Mouse (Mus musculus) heart, embryonic 15.5 days (tissue): ENCODE measurements at regions not wholly inside any gene's neighbourhood (a gene's known extent, or its start where the extent isn't known, plus 50 kb on each side); places are given as distances from the start of the nearest gene placed in this dataset.

Experiments used
- ATAC-seq: fragments of 200-750 bp; cut with Nextera tagmentation; replicated peaks from 2 replicates; pipeline ENCODE4 v1.8.0; 2017; ENCODE audit warnings: low read depth, moderate TSS enrichment; ENCODE audit not compliant: insufficient number of reproducible peaks, insufficient read depth, low FRiP score
- H3K27ac ChIP-seq: fragments of 300-500 bp; sonication (generic); 2 replicates; pipeline ENCODE4 v1.5.1; 2015; ENCODE audit warnings: mild to moderate bottlenecking, inconsistent platforms
- H3K27me3 ChIP-seq: fragments of 300-500 bp; sonication (generic); 2 replicates; pipeline ENCODE4 v1.6.1; 2015; ENCODE audit warnings: inconsistent platforms
- H3K36me3 ChIP-seq: fragments of 300-500 bp; sonication (generic); 2 replicates; pipeline ENCODE4 v1.6.1; 2015; ENCODE audit warnings: mild to moderate bottlenecking, inconsistent platforms
- H3K4me1 ChIP-seq: fragments of 300-500 bp; sonication (generic); replicated peaks from 2 replicates; pipeline ENCODE4 v1.6.1; 2015; ENCODE audit warnings: inconsistent platforms
- H3K4me2 ChIP-seq: fragments of 300-500 bp; sonication (generic); 2 replicates; pipeline ENCODE4 v1.6.1; 2015; ENCODE audit warnings: inconsistent platforms, mild to moderate bottlenecking, moderate library complexity
- H3K4me3 ChIP-seq: fragments of 300-500 bp; sonication (generic); 2 replicates; pipeline ENCODE4 v1.5.1; 2015; ENCODE audit warnings: mild to moderate bottlenecking, inconsistent platforms
- H3K9ac ChIP-seq: fragments of 300-500 bp; sonication (generic); 2 replicates; pipeline ENCODE4 v1.6.1; 2015; ENCODE audit warnings: mild to moderate bottlenecking, inconsistent platforms
- H3K9me3 ChIP-seq: fragments of 300-500 bp; sonication (generic); replicated peaks from 2 replicates; pipeline ENCODE4 v1.6.1; 2016; ENCODE audit warnings: inconsistent platforms
- WGBS: fragments of 180-500 bp; shearing (Covaris S2); methylation state at CpG from one replicate; pipeline ENCODE4 v1.1.7; 2015; ENCODE audit warnings: mixed read lengths; 5-methylcytosine and 5-hydroxymethylcytosine counted together

DNA sequence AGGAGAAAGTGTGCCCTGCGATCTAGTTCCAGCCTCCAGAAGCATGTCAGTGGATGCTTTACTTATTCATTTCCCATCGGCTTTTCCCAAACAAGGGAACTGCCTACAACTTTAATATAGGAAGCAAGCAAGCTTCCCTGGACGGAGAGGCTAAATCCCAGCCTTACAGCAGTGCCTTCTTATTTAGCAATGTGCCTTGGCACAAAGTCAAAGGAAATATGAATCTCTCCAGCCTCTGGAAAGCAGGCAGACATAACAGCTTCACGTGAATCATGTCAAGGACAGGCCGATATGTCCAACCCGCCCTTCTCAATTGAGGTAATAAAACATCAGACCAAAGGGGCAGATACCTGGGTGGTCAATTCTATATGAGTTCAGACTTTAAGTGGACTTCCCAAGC, 755.9 kb downstream of the Diaph3 start:
- no peaks in the 10 kb centered on the region for H3K4me1 ChIP-seq
- no peaks in the 10 kb centered on the region for H3K27me3 ChIP-seq
- WGBS, result 59% methylated on average over 6 of the region's 6 CpGs
- no peak overlapping the region for H3K27ac ChIP-seq
- no peaks in the 10 kb centered on the region for H3K36me3 ChIP-seq
- ATAC-seq, result no peak
- H3K4me2 ChIP-seq, result no peak overlapping the region
- H3K9me3 ChIP-seq, result no peaks in the 10 kb centered on the region
- H3K4me3 ChIP-seq, result no peak overlapping the region
- H3K9ac ChIP-seq, result no peak overlapping the region

DNA sequence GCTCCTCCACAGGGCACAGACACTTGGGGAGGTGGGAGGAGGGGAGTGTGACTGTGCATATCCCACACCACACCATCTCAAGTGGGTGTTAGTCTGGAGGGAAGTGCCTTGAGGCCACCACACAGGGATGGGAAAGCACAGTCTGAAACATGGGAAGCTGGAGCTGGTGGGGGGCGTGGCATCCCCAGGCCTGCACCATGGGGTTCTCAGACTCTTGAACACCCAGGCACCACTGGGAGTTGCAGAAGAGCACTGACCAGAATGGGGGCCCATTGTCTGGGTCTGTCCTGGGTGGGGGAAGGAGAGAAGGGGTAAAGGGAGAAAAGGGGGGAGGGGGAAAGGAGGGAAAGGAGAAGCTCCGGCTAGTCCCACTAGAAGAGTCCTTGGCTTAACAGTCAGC, 776.0 kb downstream of the Diaph3 start:
- 82% methylated on average over 2 of the region's 2 CpGs for WGBS

DNA sequence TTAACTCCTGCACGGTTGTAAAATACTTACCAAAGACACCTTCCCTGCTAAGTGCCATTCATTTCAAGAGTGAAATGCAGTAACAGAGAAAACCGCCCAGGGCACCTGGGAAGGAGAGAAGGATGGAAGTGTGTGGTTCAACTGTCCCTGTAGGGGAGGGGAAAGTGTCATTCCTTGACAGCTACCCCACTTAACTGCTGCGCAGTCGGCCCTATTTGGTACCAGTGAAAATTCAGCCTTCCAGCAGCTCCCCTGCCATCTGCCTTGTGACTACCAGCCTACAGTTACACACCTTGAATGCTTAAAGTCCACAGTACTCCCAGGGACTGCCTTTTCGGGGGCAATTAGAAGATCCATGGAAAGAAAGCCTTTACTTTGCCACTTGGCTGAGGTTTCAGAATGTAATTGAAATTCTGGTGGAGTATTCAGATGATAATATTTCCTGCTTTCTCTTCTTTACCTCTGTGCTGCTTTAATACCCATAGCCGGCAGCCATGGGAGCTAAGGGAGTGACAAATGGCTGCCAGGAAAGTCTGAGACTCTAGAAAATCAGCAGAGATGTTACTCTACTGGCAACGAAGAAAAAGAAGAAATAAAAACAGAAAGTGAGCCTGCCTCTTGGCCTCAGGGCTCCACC, 780.5 kb downstream of the Diaph3 start:
- 52% methylated on average over 7 of the region's 7 CpGs for WGBS
- Histone ChIP-seq H3K4me2 (no peak overlapping the region), H3K27ac (no peak overlapping the region), H3K4me1 (no peaks in the 10 kb centered on the region), H3K9me3 (no peaks in the 10 kb centered on the region), H3K27me3 (no peaks in the 10 kb centered on the region), H3K4me3 (no peak overlapping the region), H3K36me3 (no peaks in the 10 kb centered on the region), H3K9ac (no peak overlapping the region)
- no peak for ATAC-seq

More for the DNA sequence above, 776.0 kb downstream of the Diaph3 start:
- ATAC-seq, result no peak
- H3K36me3 ChIP-seq, result no peaks in the 10 kb centered on the region
- H3K27ac ChIP-seq, result no peak overlapping the region
- no peak overlapping the region for H3K9ac ChIP-seq
- H3K4me3 ChIP-seq, result no peak overlapping the region
- no peak overlapping the region for H3K4me2 ChIP-seq
- H3K4me1 ChIP-seq, result no peaks in the 10 kb centered on the region
- no peaks in the 10 kb centered on the region for H3K9me3 ChIP-seq
- H3K27me3 ChIP-seq, result no peaks in the 10 kb centered on the region

DNA sequence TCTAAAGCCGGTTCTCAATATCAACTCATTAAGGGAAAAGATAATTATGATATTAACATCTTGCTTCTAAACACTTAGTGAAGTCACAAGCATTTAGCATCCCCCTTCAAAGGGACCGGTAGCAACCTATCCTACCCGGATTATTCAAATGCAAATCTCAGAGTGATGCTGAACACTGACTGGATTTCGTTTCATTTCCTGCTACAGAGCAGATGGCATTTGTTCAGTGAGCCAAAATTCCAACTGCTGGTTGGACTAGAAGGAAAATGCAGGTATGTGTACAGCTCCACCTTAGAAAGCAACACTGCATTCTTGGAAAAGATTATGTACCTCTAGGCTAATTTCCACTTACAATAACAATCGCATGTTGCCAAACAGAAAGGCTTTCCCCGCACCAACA, 782.5 kb downstream of the Diaph3 start:
- no peak for ATAC-seq
- WGBS, result 82% methylated on average over 6 of the region's 6 CpGs

DNA sequence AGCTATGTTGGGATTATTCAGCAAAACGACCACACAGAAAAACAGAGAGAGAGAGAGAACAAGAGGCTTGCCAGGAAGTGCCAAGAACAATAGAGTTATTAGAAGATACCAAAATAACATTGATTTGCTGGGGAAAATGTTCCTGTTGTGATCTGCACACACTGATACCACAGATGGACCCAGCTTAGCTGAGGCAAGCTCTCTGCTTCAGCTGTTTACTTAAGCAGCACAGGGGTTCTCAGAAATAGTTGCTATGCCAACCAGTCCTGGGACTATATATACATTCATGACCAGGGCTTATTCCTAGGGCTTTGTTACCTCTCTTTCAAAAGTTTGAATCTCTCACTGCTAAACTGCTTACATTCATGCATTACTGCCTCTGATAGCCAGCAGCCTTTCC, 790.5 kb downstream of the Diaph3 start:
- H3K4me2 ChIP-seq, result no peak overlapping the region
- WGBS, result 39% methylated on average over 1 of the region's 1 CpGs
- H3K4me3 ChIP-seq, result no peak overlapping the region
- no peak overlapping the region for H3K9ac ChIP-seq
- no peak for ATAC-seq
- H3K9me3 ChIP-seq, result no peaks in the 10 kb centered on the region
- no peaks in the 10 kb centered on the region for H3K4me1 ChIP-seq
- H3K27me3 ChIP-seq, result no peaks in the 10 kb centered on the region
- H3K27ac ChIP-seq, result no peak overlapping the region
- H3K36me3 ChIP-seq, result no peaks in the 10 kb centered on the region

More for the DNA sequence above, 782.5 kb downstream of the Diaph3 start:
- Histone ChIP-seq H3K27me3 (no peaks in the 10 kb centered on the region), H3K36me3 (no peaks in the 10 kb centered on the region), H3K4me1 (no peaks in the 10 kb centered on the region), H3K4me2 (no peak overlapping the region), H3K27ac (no peak overlapping the region), H3K4me3 (no peak overlapping the region), H3K9ac (no peak overlapping the region), H3K9me3 (no peaks in the 10 kb centered on the region)

DNA sequence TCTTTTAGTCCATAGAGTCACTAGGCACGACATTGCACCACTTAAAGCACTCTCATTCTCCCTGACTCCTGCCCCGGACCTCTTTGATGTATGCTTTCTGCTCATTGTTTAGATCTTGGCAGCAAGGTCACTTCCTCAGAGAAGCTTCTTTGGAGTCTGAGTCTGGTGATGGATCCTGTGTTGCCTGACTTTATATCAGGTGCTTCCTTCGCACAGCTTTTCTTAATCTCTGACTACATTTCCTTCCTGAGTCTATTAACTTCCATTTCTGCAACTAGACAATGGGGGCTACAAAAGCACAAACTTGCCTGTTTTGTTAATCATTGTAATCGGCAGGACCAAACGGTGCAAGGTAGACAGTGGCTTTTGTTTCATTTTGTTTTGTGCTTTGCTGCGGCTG, 802.0 kb downstream of the Diaph3 start:
- H3K4me3 ChIP-seq, result no peak overlapping the region
- ATAC-seq, result peak; percentile 35; the same call in 1 of the 2 replicates
- H3K27ac ChIP-seq, result no peak overlapping the region
- H3K4me1 ChIP-seq, result no peaks in the 10 kb centered on the region
- no peak overlapping the region for H3K4me2 ChIP-seq
- 60% methylated on average over 6 of the region's 6 CpGs for WGBS
- H3K27me3 ChIP-seq, result no peaks in the 10 kb centered on the region
- no peaks in the 10 kb centered on the region for H3K9me3 ChIP-seq
- H3K36me3 ChIP-seq, result no peaks in the 10 kb centered on the region
- H3K9ac ChIP-seq, result no peak overlapping the region

DNA sequence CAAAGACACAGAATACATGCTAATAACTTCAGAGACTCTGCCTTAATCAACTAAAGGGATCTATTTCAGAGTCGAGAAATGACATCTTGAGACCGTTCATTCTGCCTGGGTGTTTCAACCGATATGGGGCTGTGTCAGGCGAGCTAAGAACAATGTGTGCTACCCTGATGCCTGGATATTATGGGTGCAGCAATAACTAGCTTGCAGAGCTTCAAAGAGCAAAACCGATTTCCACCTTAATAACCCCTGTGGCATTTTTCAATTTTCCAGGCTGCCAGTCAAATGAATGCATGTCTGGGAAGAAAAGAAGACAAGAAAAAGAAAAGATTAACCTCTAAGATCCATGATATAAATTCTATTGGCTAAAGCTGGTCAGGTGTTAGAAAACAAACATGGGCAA, 804.0 kb downstream of the Diaph3 start:
- H3K4me2 ChIP-seq, result no peak overlapping the region
- H3K9ac ChIP-seq, result no peak overlapping the region
- no peak overlapping the region for H3K27ac ChIP-seq
- H3K27me3 ChIP-seq, result no peaks in the 10 kb centered on the region
- H3K4me1 ChIP-seq, result no peaks in the 10 kb centered on the region
- H3K4me3 ChIP-seq, result no peak overlapping the region
- no peaks in the 10 kb centered on the region for H3K36me3 ChIP-seq
- no peaks in the 10 kb centered on the region for H3K9me3 ChIP-seq
- ATAC-seq, result no peak
- WGBS, result 81% methylated on average over 5 of the region's 5 CpGs

DNA sequence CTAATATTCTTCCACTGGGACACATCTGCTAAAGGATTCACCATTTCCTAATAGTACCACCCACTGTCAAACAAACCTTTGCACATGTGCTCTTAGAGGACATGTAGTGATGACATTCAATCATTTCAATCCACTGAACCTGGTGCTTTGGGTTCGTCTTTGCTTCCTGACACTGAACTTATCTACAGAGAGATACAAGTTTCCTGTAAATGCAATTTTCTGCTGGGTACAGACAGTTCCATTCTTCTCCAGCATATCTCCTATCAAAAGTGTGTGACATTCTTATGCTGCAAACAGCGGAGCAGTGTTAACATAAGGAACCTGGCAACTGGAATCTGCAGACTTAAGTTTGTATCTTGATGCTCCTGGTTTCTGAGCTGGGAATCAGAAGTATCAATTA, 805.8 kb downstream of the Diaph3 start:
- Histone ChIP-seq H3K36me3 (no peaks in the 10 kb centered on the region), H3K9ac (no peak overlapping the region), H3K9me3 (no peaks in the 10 kb centered on the region), H3K27ac (no peak overlapping the region), H3K4me2 (no peak overlapping the region), H3K27me3 (no peaks in the 10 kb centered on the region), H3K4me1 (no peaks in the 10 kb centered on the region), H3K4me3 (no peak overlapping the region)
- WGBS, result 34% methylated on average over 2 of the region's 2 CpGs
- no peak for ATAC-seq

DNA sequence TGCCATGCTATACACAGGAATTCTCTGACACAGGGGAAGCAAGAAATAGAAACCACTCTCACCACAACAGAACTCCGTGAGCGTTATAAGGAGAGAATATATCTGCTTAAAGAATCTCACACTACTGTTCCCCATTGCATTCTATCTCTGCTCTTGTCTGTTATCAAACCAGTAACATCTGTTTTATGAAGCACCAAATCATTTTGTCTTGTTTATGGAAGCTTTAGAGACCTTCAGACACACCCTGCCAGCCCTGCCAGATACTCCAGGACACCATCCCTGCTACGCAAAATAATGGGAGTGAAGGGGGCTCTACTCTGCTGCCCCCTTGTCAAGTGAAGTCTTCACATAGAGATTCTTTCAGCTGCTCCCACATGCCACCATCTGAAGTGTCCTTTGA, 811.9 kb downstream of the Diaph3 start:
- H3K4me2 ChIP-seq, result peak overlapping the region; percentile 29
- no peak for ATAC-seq
- H3K27me3 ChIP-seq, result no peaks in the 10 kb centered on the region
- H3K9ac ChIP-seq, result no peak overlapping the region; the same call in 1 of the 2 replicates
- 0 out of 2 replicates have a peak overlapping the region, but pooled peaks have one; percentile 4 for H3K27ac ChIP-seq
- 0 out of 2 replicates have a peak, but pooled peaks cover 2% of the 10 kb centered on the region for H3K4me1 ChIP-seq
- peak overlapping the region; percentile 28 for H3K4me3 ChIP-seq
- H3K36me3 ChIP-seq, result no peaks in the 10 kb centered on the region
- H3K9me3 ChIP-seq, result no peaks in the 10 kb centered on the region
- 32% methylated on average over 3 of the region's 3 CpGs for WGBS

DNA sequence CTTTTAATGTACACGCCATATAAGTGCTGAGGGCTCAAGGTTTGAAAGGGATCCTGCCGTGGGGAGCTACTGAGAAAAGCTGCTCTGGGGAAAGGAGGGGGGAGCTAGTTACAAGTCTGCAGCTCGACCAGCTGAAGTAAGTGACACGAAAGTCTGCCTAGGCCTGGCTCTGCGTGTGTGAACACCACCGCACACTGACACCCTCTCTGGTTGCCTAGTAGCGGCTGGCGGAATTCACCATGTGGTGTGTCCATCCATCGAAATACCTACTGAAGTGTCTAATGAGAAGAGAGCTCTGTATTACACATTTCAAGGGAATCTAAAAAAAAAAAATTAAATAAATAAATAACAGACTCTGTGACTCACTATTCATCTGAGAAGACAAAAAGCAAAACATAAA, 813.4 kb downstream of the Diaph3 start:
- H3K36me3 ChIP-seq, result no peaks in the 10 kb centered on the region
- H3K9me3 ChIP-seq, result no peaks in the 10 kb centered on the region
- no peak overlapping the region for H3K9ac ChIP-seq
- 76% methylated on average over 9 of the region's 9 CpGs for WGBS
- H3K4me1 ChIP-seq, result 0 out of 2 replicates have a peak, but pooled peaks cover 2% of the 10 kb centered on the region
- no peak overlapping the region for H3K4me3 ChIP-seq
- no peak overlapping the region for H3K27ac ChIP-seq
- H3K4me2 ChIP-seq, result no peak overlapping the region
- no peaks in the 10 kb centered on the region for H3K27me3 ChIP-seq
- ATAC-seq, result no peak

DNA sequence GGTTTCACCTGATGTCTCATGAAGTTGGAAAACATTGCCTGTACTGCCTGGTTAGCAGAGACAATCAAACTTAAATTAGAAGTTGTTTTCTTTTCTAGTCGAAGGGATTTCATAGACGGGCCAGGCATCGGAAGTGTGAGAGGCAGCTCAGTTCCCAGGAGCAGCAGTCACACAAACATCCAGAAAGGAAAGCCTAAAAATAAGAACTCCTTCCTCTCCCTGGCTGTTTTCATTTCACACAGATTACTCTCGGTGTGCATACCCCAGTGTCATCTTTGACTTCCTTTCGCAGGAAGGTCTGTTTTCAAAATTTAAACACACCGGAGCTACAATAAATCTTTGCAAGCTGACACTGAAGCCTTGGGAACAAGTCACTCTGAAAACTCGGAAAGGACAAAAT, 818.7 kb downstream of the Diaph3 start:
- H3K9ac ChIP-seq, result no peak overlapping the region
- WGBS, result 20% methylated on average over 7 of the region's 7 CpGs
- no peak overlapping the region for H3K4me3 ChIP-seq
- ATAC-seq, result no peak
- H3K4me1 ChIP-seq, result no peaks in the 10 kb centered on the region
- H3K27ac ChIP-seq, result peak overlapping the region; percentile 55
- H3K4me2 ChIP-seq, result no peak overlapping the region
- no peaks in the 10 kb centered on the region for H3K27me3 ChIP-seq
- no peaks in the 10 kb centered on the region for H3K36me3 ChIP-seq
- no peaks in the 10 kb centered on the region for H3K9me3 ChIP-seq

DNA sequence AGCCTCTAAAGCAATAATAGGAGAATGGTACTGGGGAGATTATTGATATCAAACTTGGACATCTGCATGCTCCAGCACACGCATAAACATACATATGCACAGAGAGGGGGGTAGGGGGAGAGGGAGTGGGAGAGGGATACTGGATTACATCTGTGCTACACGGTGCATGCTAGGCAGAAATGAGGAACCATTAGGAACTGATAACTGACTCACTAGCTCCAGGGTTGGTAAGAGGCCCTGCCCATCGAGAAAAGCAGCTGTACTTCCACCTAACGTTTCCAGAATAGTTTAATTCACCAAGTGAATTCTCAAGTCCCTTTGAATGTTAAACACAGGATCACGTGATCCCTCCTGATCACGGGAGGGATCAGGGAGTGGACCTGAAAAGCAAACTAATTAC, 825.1 kb downstream of the Diaph3 start:
- Histone ChIP-seq H3K4me2 (no peak overlapping the region), H3K27ac (no peak overlapping the region), H3K9ac (no peak overlapping the region), H3K27me3 (no peaks in the 10 kb centered on the region), H3K4me3 (no peak overlapping the region), H3K36me3 (no peaks in the 10 kb centered on the region), H3K4me1 (no peaks in the 10 kb centered on the region), H3K9me3 (no peaks in the 10 kb centered on the region)
- WGBS, result 75% methylated on average over 6 of the region's 6 CpGs
- ATAC-seq, result no peak
